Mouse (Mus musculus): ENCODE results near the gene Il15ra. TPM values are rescaled to one million over a fixed set of nuclear protein-coding genes. Genes with fewer than 3 reads are reported as not detected.

Il15ra gene
- total RNA-seq (2014; fragmentation: Nextera tagmentation) (not detected in 2 replicates), total RNA-seq (2017) (0.27 and 0.64 TPM in 2 replicates), polyA plus RNA-seq (2012) (not detected in 2 replicates)

- H3K9me3 ChIP-seq (replicated peaks), result no peaks in the 10 kb centered on the region
- peaks cover 15% of the 10 kb centered on the region for H3K4me1 ChIP-seq (ENCODE audit: insufficient read depth, low read depth, low read length)
- ATAC-seq (ENCODE audit: extremely low read depth, insufficient number of reproducible peaks, low FRiP score, poor library complexity, severe bottlenecking) (no peak), DNase-seq (ENCODE audit: low spot score) (peak; percentile 2)
- peak within 1 kb of the TSS; percentile 70 for H3K4me3 ChIP-seq (ENCODE audit: low read depth, low read length)
- TF ChIP-seq CTCF (IDR thresholded peaks at IDR 0.05; ENCODE audit: low read depth, low read length), result no peak
- TF ChIP-seq TAL1 (conservative IDR thresholded peaks at IDR 0.05; ENCODE audit: low read depth, low read length), result no peak
- peaks cover 26% of the 10 kb centered on the region for H3K27me3 ChIP-seq (ENCODE audit: insufficient read depth, low read length)
- H3K36me3 ChIP-seq (replicated peaks), result no peaks in the 10 kb centered on the region
Measured at GRCm38 (mm10) chr2:11705201-11706025, at the start of gene Il15ra. Gene Il15ra, plus strand, starts transcription at chr2:11705290.

GRCm38 (mm10) chr2:11657581-11657980, 47.5 kb upstream of the Il15ra start:
- no peaks in the 10 kb centered on the region for H3K9me3 ChIP-seq (replicated peaks)
- no peak for DNase-seq (ENCODE audit: low spot score)
- no peak overlapping the region for H3K4me3 ChIP-seq (ENCODE audit: low read depth, low read length)
- TF ChIP-seq POLR2AphosphoS5 (IDR thresholded peaks at IDR 0.05; ENCODE audit: insufficient replicate concordance, low read depth, low read length) (no peak), CTCF (IDR thresholded peaks at IDR 0.05; ENCODE audit: low read depth, low read length) (no peak), GATA1 (IDR thresholded peaks at IDR 0.05; ENCODE audit: borderline replicate concordance, low read length) (no peak), TAL1 (conservative IDR thresholded peaks at IDR 0.05; ENCODE audit: low read depth, low read length) (no peak), GATA2 (IDR thresholded peaks at IDR 0.05; ENCODE audit: borderline replicate concordance, low read depth, low read length) (no peak)
- ATAC-seq (ENCODE audit: extremely low read depth, insufficient number of reproducible peaks, low FRiP score, poor library complexity, severe bottlenecking), result no peak
- H3K4me1 ChIP-seq (ENCODE audit: insufficient read depth, low read depth, low read length), result no peaks in the 10 kb centered on the region
- peaks cover 9% of the 10 kb centered on the region for H3K27me3 ChIP-seq (ENCODE audit: insufficient read depth, low read length)
- no peaks in the 10 kb centered on the region for H3K36me3 ChIP-seq (replicated peaks)

- DNase-seq (ENCODE audit: low spot score) (no peak), ATAC-seq (ENCODE audit: extremely low read depth, insufficient number of reproducible peaks, low FRiP score, poor library complexity, severe bottlenecking) (no peak)
- H3K36me3 ChIP-seq (replicated peaks), result no peaks in the 10 kb centered on the region
- TF ChIP-seq GATA2 (IDR thresholded peaks at IDR 0.05; ENCODE audit: borderline replicate concordance, low read depth, low read length) (no peak), POLR2AphosphoS5 (IDR thresholded peaks at IDR 0.05; ENCODE audit: insufficient replicate concordance, low read depth, low read length) (no peak), GATA1 (IDR thresholded peaks at IDR 0.05; ENCODE audit: borderline replicate concordance, low read length) (no peak), TAL1 (conservative IDR thresholded peaks at IDR 0.05; ENCODE audit: low read depth, low read length) (no peak), CTCF (IDR thresholded peaks at IDR 0.05; ENCODE audit: low read depth, low read length) (no peak)
- H3K4me1 ChIP-seq (ENCODE audit: insufficient read depth, low read depth, low read length), result peaks cover 7% of the 10 kb centered on the region; the same call in 1 of the 2 replicates
- no peaks in the 10 kb centered on the region for H3K9me3 ChIP-seq (replicated peaks)
- H3K27me3 ChIP-seq (ENCODE audit: insufficient read depth, low read length), result peaks cover 7% of the 10 kb centered on the region; the same call in 1 of the 2 replicates
- H3K4me3 ChIP-seq (ENCODE audit: low read depth, low read length), result no peak overlapping the region
Measured at GRCm38 (mm10) chr2:11659263-11659662, 45.8 kb upstream of the Il15ra start.

- no peak for ATAC-seq (ENCODE audit: extremely low read depth, insufficient number of reproducible peaks, low FRiP score, poor library complexity, severe bottlenecking)
- H3K4me3 ChIP-seq (ENCODE audit: low read depth, low read length), result no peak overlapping the region
- no peak for DNase-seq (ENCODE audit: low spot score)
- TF ChIP-seq TAL1 (conservative IDR thresholded peaks at IDR 0.05; ENCODE audit: low read depth, low read length) (no peak), GATA2 (IDR thresholded peaks at IDR 0.05; ENCODE audit: borderline replicate concordance, low read depth, low read length) (no peak), CTCF (IDR thresholded peaks at IDR 0.05; ENCODE audit: low read depth, low read length) (no peak), GATA1 (IDR thresholded peaks at IDR 0.05; ENCODE audit: borderline replicate concordance, low read length) (no peak), POLR2AphosphoS5 (IDR thresholded peaks at IDR 0.05; ENCODE audit: insufficient replicate concordance, low read depth, low read length) (no peak)
- no peaks in the 10 kb centered on the region for H3K36me3 ChIP-seq (replicated peaks)
- H3K9me3 ChIP-seq (replicated peaks), result no peaks in the 10 kb centered on the region
- H3K4me1 ChIP-seq (ENCODE audit: insufficient read depth, low read depth, low read length), result peaks cover 10% of the 10 kb centered on the region; the same call in 1 of the 2 replicates
- H3K27me3 ChIP-seq (ENCODE audit: insufficient read depth, low read length), result peaks cover 7% of the 10 kb centered on the region; the same call in 1 of the 2 replicates
Measured at GRCm38 (mm10) chr2:11662143-11662906, 42.8 kb upstream of the Il15ra start.

GRCm38 (mm10) chr2:11662907-11663230, 42.2 kb upstream of the Il15ra start:
- no peaks in the 10 kb centered on the region for H3K9me3 ChIP-seq (replicated peaks)
- peaks cover 6% of the 10 kb centered on the region; the same call in 1 of the 2 replicates for H3K27me3 ChIP-seq (ENCODE audit: insufficient read depth, low read length)
- H3K4me3 ChIP-seq (ENCODE audit: low read depth, low read length), result no peak overlapping the region
- DNase-seq (ENCODE audit: low spot score), result no peak
- H3K4me1 ChIP-seq (ENCODE audit: insufficient read depth, low read depth, low read length), result peaks cover 10% of the 10 kb centered on the region; the same call in 1 of the 2 replicates
- no peaks in the 10 kb centered on the region for H3K36me3 ChIP-seq (replicated peaks)
- ATAC-seq (ENCODE audit: extremely low read depth, insufficient number of reproducible peaks, low FRiP score, poor library complexity, severe bottlenecking), result no peak
- TF ChIP-seq POLR2AphosphoS5 (IDR thresholded peaks at IDR 0.05; ENCODE audit: insufficient replicate concordance, low read depth, low read length) (no peak), CTCF (IDR thresholded peaks at IDR 0.05; ENCODE audit: low read depth, low read length) (no peak), GATA1 (IDR thresholded peaks at IDR 0.05; ENCODE audit: borderline replicate concordance, low read length) (no peak)

- Histone ChIP-seq H3K36me3 (replicated peaks) (no peaks in the 10 kb centered on the region), H3K4me1 (ENCODE audit: insufficient read depth, low read depth, low read length) (peaks cover 10% of the 10 kb centered on the region; the same call in 1 of the 2 replicates), H3K4me3 (ENCODE audit: low read depth, low read length) (no peak overlapping the region), H3K9me3 (replicated peaks) (no peaks in the 10 kb centered on the region), H3K27me3 (ENCODE audit: insufficient read depth, low read length) (peaks cover 6% of the 10 kb centered on the region; the same call in 1 of the 2 replicates)
- peak; percentile 73 for ATAC-seq (ENCODE audit: extremely low read depth, insufficient number of reproducible peaks, low FRiP score, poor library complexity, severe bottlenecking)
- peak; percentile 19; the same call in 1 of the 2 replicates for TF ChIP-seq CTCF (IDR thresholded peaks at IDR 0.05; ENCODE audit: low read depth, low read length)
- TF ChIP-seq GATA1 (IDR thresholded peaks at IDR 0.05; ENCODE audit: borderline replicate concordance, low read length), result no peak
- DNase-seq (ENCODE audit: low spot score), result peak; percentile 40
Measured at GRCm38 (mm10) chr2:11663961-11664360, 41.1 kb upstream of the Il15ra start.

Measured in G1E (cell line).